Mouse (Mus musculus): ENCODE measurements around the gene Cmklr1. TPM values are rescaled to one million over a fixed set of nuclear protein-coding genes. Genes with fewer than 3 reads are reported as not detected.

Cmklr1 gene
- polyA plus RNA-seq, 1 experiment: 58.6 TPM

DNA sequence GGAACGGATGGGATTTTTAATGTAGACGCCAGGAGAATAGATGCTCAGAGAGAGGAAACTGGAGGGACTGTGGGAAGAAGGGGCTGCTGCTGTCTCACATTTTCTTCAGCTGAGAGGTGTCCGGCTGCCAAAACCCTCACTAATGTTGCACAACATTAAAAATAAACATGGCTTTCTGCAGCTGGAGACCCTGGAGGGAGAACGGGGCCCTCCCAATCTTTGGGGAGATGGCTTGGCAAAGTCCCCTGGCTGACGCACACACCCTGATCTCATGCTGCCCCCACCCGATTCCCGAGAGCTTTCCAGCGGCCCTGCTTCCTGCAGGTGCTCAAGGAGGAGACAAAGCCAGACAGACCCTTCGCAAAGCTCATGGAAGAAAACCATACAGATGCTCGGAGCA is 10.6 kb upstream of the Cmklr1 start:
- TF ChIP-seq POLR2A (IDR thresholded peaks at IDR 0.05; ENCODE audit: borderline replicate concordance, low read depth, low read length): no peak
- TF ChIP-seq CTCF (IDR thresholded peaks at IDR 0.05; ENCODE audit: low read depth, low read length): no peak
- H3K4me3 ChIP-seq (ENCODE audit: insufficient read depth, low read length): no peak overlapping the region
- H3K4me1 ChIP-seq (ENCODE audit: control insufficient read depth, insufficient read depth, low read length): no peaks in the 10 kb centered on the region
- H3K27ac ChIP-seq (ENCODE audit: insufficient read depth, low read depth, low read length): no peak overlapping the region

DNA sequence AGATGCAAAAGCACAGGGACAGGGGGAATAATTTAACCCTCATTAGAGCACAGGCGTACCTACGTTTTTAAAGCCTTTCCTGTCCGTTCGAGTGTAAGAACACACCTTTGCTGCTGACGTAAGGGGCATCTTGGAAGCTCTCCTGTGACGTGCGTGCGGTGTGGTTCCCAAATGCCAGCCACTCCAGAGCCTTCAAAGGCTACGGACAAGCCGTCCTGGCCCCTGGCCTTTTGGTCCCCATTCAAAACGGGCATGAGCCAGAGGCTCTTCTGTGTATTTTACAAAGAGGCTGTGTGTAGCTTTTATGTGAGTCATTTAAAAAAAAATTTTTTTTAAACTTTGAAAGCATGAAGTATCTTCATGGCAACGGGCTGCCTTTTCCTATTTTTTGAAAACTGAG is 4.6 kb upstream of the Cmklr1 start:
- H3K27ac ChIP-seq (ENCODE audit: insufficient read depth, low read depth, low read length): no peak overlapping the region
- TF ChIP-seq CTCF (IDR thresholded peaks at IDR 0.05; ENCODE audit: low read depth, low read length) (no peak), POLR2A (IDR thresholded peaks at IDR 0.05; ENCODE audit: borderline replicate concordance, low read depth, low read length) (no peak)

DNA sequence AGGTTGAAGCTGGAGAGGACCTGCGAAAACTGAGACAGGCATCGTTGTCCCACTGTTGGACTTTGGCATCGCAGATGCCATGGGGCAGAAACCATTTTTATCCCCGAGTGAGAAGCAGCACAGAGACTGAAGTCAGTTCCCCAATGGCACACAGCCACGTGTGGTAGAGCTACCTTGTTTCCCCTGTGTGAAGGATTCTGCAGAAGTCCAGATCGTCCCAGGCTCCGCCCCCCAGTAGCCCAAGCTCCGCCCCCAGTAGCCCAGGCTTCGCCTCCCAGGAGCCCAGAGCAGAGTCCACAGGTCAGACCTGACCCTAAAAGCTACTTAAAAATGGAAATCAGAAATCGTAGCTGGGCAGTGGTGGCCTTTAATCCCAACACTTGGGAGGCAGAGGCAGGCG is 4.0 kb upstream of the Cmklr1 start:
- peaks cover 13% of the 10 kb centered on the region for H3K4me1 ChIP-seq (ENCODE audit: control insufficient read depth, insufficient read depth, low read length)
- H3K27ac ChIP-seq (ENCODE audit: insufficient read depth, low read depth, low read length): no peak overlapping the region
- H3K4me3 ChIP-seq (ENCODE audit: insufficient read depth, low read length): no peak overlapping the region
- no peak for TF ChIP-seq CTCF (IDR thresholded peaks at IDR 0.05; ENCODE audit: low read depth, low read length)
- TF ChIP-seq POLR2A (IDR thresholded peaks at IDR 0.05; ENCODE audit: borderline replicate concordance, low read depth, low read length): no peak

More for the DNA sequence above, 4.6 kb upstream of the Cmklr1 start:
- peaks cover 7% of the 10 kb centered on the region for H3K4me1 ChIP-seq (ENCODE audit: control insufficient read depth, insufficient read depth, low read length)
- H3K4me3 ChIP-seq (ENCODE audit: insufficient read depth, low read length): no peak overlapping the region

DNA sequence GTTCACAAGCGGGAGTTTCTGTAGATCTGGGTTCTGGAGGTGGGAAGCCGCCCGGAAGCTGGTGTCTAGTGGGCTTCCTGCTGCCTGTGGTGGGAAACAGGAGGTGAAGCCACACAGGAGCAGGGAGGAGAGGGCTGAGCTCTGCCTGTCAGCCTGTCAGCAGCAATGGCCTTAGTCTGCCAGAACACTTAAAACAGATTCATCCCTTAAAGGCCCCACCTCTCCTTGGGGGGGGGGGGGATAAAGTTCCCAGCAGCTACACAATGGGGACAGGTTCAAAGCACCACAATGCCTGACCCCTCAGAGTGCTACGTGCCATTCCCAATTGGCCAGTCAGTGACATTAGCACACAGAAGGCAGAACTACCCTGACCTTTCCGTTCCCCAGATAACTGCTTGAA is 2.0 kb upstream of the Cmklr1 start:
- TF ChIP-seq CTCF (IDR thresholded peaks at IDR 0.05; ENCODE audit: low read depth, low read length) (no peak), POLR2A (IDR thresholded peaks at IDR 0.05; ENCODE audit: borderline replicate concordance, low read depth, low read length) (no peak)

DNA sequence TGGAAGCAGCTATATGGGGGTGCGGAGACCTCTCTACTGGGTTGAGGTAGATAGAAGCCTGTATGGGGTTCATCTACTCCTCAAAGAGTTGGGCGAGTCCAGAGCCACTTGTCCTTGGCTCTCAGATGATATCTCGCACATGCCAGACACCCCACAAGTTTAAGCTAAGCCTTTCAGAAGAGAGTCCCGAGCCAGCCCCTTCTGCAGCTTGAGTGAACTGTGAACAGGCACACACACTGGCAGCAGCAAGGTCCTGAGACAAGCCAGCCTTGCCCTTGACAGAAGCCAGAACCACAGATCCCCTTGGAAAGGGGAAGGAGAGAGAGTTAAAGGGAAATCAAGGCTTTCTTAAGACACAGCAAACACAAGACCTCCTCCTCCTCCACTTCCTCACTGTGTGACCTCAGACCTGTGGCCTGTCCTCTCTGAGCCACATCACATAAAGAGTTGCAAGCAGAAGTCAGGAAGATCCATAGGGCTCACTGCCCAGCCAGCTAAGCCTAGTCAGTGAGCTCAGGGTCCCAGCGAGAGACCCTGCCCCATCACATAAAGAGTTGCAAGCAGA is 1.5 kb downstream of the Cmklr1 start:
- H3K27ac ChIP-seq (ENCODE audit: insufficient read depth, low read depth, low read length): peak overlapping the region; percentile 91
- peak overlapping the region; percentile 5; the same call in 1 of the 2 replicates for H3K4me3 ChIP-seq (ENCODE audit: insufficient read depth, low read length)
- TF ChIP-seq CTCF (IDR thresholded peaks at IDR 0.05; ENCODE audit: low read depth, low read length) (no peak), POLR2A (IDR thresholded peaks at IDR 0.05; ENCODE audit: borderline replicate concordance, low read depth, low read length) (0 out of 2 replicates have a peak, but pooled peaks have one; percentile 56)
- peaks cover 62% of the 10 kb centered on the region for H3K4me1 ChIP-seq (ENCODE audit: control insufficient read depth, insufficient read depth, low read length)

More for the DNA sequence above, 2.0 kb upstream of the Cmklr1 start:
- H3K27ac ChIP-seq (ENCODE audit: insufficient read depth, low read depth, low read length): no peak overlapping the region
- H3K4me1 ChIP-seq (ENCODE audit: control insufficient read depth, insufficient read depth, low read length): peaks cover 30% of the 10 kb centered on the region
- H3K4me3 ChIP-seq (ENCODE audit: insufficient read depth, low read length): no peak overlapping the region

DNA sequence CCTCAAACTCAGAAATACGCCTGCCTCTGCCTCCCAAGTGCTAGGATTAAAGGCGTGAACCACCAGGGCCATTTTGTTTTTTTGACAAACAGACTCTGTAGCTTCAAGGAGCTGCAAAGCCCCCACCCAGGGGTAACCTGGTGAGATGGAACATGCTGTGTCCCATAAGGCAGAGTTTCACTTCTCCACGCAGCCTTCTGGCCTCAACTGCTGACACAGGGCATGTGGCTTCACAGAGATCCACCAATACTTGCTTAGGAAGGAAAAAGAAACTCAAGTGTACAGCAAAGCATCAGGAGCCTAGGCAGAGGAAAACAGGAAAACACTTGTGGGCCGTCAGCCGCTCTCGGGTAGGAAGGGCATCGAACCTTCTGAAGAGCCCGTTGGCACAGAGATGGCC is 3.1 kb downstream of the Cmklr1 start:
- TF ChIP-seq POLR2A (IDR thresholded peaks at IDR 0.05; ENCODE audit: borderline replicate concordance, low read depth, low read length) (no peak), CTCF (IDR thresholded peaks at IDR 0.05; ENCODE audit: low read depth, low read length) (no peak)
- Histone ChIP-seq H3K4me1 (ENCODE audit: control insufficient read depth, insufficient read depth, low read length) (peaks cover 66% of the 10 kb centered on the region), H3K27ac (ENCODE audit: insufficient read depth, low read depth, low read length) (peak overlapping the region; percentile 91), H3K4me3 (ENCODE audit: insufficient read depth, low read length) (no peak overlapping the region)

DNA sequence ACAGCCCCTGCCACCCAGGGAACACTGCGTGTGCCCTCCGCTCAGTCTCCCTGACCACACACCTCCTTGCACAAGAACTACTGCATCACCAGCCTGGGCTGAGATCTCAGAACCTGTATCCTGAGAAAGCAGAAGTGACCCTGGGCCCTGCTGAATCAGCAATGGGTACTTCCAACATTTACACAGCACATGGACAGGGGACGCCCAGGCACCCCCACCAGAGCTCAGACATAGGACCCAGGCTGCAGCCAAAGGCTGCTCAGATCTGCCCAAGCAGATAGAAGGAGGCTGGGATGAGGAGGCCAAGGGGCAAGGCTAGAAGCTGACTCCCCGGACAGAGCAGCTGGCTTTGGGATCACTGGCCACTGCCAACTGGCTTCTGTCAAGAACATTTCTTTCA is 5.7 kb downstream of the Cmklr1 start:
- Histone ChIP-seq H3K4me3 (ENCODE audit: insufficient read depth, low read length) (no peak overlapping the region), H3K4me1 (ENCODE audit: control insufficient read depth, insufficient read depth, low read length) (peaks cover 60% of the 10 kb centered on the region), H3K27ac (ENCODE audit: insufficient read depth, low read depth, low read length) (peak overlapping the region; percentile 73)
- TF ChIP-seq POLR2A (IDR thresholded peaks at IDR 0.05; ENCODE audit: borderline replicate concordance, low read depth, low read length): no peak

DNA sequence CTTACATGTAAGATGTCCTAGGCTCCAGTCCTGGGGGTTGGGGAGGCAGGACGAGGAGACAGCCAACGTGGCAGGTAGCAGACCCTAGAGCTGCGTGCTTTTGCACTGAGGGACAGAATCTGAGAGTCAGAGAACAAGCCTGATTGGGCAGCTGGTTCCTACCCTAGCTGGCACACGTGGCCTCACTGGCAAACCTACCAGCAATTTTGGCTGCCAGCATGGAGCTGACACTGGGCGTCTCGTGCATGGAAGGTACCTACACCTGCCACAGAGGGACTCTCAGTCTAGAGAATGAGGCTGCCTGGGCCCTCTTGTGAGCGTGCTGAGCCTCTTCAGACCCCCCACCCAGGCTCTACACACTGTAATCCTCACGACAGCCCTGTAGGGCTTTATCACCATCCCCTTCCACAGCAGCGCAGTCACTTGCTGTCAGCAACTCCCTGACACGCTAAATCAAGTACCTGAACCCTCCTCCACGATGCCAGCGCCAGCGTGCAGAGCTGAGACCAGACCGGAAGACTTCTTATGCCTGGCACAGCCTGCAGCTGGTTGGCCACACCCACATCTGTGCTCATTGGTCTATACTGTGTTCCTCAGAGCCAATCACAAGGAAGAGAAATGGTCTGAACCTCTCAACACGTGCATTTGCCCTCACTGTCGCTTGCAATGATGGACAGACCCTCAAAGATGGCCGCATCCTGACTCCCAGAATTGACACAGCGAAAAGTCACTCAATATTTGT is 6.9 kb downstream of the Cmklr1 start:
- Histone ChIP-seq H3K4me1 (ENCODE audit: control insufficient read depth, insufficient read depth, low read length) (peaks cover 50% of the 10 kb centered on the region), H3K4me3 (ENCODE audit: insufficient read depth, low read length) (peak overlapping the region; percentile 32), H3K27ac (ENCODE audit: insufficient read depth, low read depth, low read length) (no peak overlapping the region)
- TF ChIP-seq CTCF (IDR thresholded peaks at IDR 0.05; ENCODE audit: low read depth, low read length) (no peak), POLR2A (IDR thresholded peaks at IDR 0.05; ENCODE audit: borderline replicate concordance, low read depth, low read length) (no peak)

DNA sequence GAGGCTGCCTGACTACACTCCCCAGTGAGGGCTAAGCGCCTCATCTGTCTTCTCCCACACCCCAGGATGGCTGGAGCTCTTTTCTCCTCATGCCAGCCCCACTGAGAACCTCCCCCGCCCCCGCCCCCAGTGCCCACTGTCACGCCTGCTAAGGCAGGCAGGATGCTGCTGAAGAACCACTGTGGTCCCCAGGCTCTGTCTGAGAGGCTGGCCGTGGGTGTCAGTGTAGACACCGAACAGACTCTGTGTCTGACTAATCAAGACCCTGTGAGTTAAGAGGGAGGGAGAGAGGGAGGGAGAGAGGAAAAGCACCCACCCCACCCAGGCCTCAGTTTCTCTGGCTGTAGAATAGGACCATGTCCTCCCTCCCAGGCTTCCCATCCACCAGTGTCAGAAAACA is 9.2 kb downstream of the Cmklr1 start:
- Histone ChIP-seq H3K27ac (ENCODE audit: insufficient read depth, low read depth, low read length) (no peak overlapping the region), H3K4me3 (ENCODE audit: insufficient read depth, low read length) (no peak overlapping the region), H3K4me1 (ENCODE audit: control insufficient read depth, insufficient read depth, low read length) (peaks cover 31% of the 10 kb centered on the region)
- TF ChIP-seq POLR2A (IDR thresholded peaks at IDR 0.05; ENCODE audit: borderline replicate concordance, low read depth, low read length) (no peak), CTCF (IDR thresholded peaks at IDR 0.05; ENCODE audit: low read depth, low read length) (no peak)

DNA sequence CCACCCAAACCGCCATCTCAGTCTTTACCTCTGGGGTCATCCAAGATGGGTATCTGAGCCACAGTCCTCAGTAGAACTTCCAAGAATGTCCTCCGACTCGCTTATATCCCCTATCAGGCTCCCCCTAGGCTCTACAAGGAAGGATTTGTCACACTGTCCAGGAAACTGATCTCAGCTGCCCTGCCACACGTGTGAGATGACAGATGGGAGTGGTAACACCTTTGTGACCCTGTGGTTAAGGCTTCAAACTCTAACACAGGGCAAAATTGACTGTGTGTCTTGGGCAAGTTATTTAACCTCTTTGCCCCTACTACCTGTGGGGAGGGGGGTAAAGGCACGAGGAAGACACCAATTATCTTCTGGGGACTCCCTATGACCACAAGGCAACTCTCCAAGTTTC is 11.1 kb downstream of the Cmklr1 start:
- TF ChIP-seq CTCF (IDR thresholded peaks at IDR 0.05; ENCODE audit: low read depth, low read length) (no peak), POLR2A (IDR thresholded peaks at IDR 0.05; ENCODE audit: borderline replicate concordance, low read depth, low read length) (no peak)
- Histone ChIP-seq H3K27ac (ENCODE audit: insufficient read depth, low read depth, low read length) (no peak overlapping the region), H3K4me1 (ENCODE audit: control insufficient read depth, insufficient read depth, low read length) (peaks cover 26% of the 10 kb centered on the region), H3K4me3 (ENCODE audit: insufficient read depth, low read length) (no peak overlapping the region)

All from bone marrow macrophage, adult 2 months (primary cell).